Mouse (Mus musculus) heart, postnatal 0 days (tissue): ENCODE results near the gene Tnfsf12. TPM values are rescaled to one million over a fixed set of nuclear protein-coding genes. Genes with fewer than 3 reads are reported as not detected.
A peak's percentile ranks its signal among the peaks of the same experiment; 100 is the strongest.

Experiments used
- ATAC-seq: fragments of 200-750 bp; cut with Nextera tagmentation; 2 replicates; pipeline ENCODE4 v1.8.0; 2017; ENCODE audit warnings: low read depth, moderate number of reproducible peaks, moderate library complexity; ENCODE audit not compliant: insufficient read depth
- DNase-seq: peaks from one replicate; pipeline ENCODE4 v3.0.0-alpha.2; 2016; ENCODE audit warnings: low spot score
- H3K27ac ChIP-seq: fragments of 300-500 bp; sonication (generic); 2 replicates; pipeline ENCODE4 v1.5.1; 2014; ENCODE audit warnings: low read depth, mild to moderate bottlenecking
- H3K27me3 ChIP-seq: fragments of 300-500 bp; sonication (generic); 2 replicates; pipeline ENCODE4 v1.6.1; 2014; ENCODE audit warnings: low read length, mixed read lengths; ENCODE audit not compliant: control insufficient read depth, insufficient read depth
- H3K36me3 ChIP-seq: fragments of 300-500 bp; sonication (generic); replicated peaks from 2 replicates; pipeline ENCODE4 v1.6.1; 2014; ENCODE audit warnings: low read length, mixed read lengths; ENCODE audit not compliant: control insufficient read depth, insufficient read depth
- H3K4me1 ChIP-seq: fragments of 300-500 bp; sonication (generic); 2 replicates; pipeline ENCODE4 v1.6.1; 2014; ENCODE audit warnings: antibody characterized with exemption; ENCODE audit not compliant: control insufficient read depth, insufficient read depth
- H3K4me2 ChIP-seq: fragments of 300-500 bp; sonication (generic); 2 replicates; pipeline ENCODE4 v1.6.1; 2014; ENCODE audit warnings: low read depth, mild to moderate bottlenecking, low read length, moderate library complexity
- H3K4me3 ChIP-seq: fragments of 300-500 bp; sonication (generic); 2 replicates; pipeline ENCODE4 v1.5.1; 2014; ENCODE audit warnings: low read depth, low read length
- H3K9ac ChIP-seq: fragments of 300-500 bp; sonication (generic); replicated peaks from 2 replicates; pipeline ENCODE4 v1.6.1; 2014; ENCODE audit warnings: low read depth, low read length, mixed read lengths
- H3K9me3 ChIP-seq: fragments of 300-500 bp; sonication (generic); replicated peaks from 2 replicates; pipeline ENCODE4 v1.6.1; 2016; ENCODE audit warnings: low read length; ENCODE audit not compliant: control insufficient read depth
- CTCF ChIP-seq: IDR thresholded peaks from 2 replicates; pipeline ENCODE4 v1.5.1; 2016; ENCODE audit warnings: antibody characterized with exemption, control low read depth, low read depth
- EP300 ChIP-seq: IDR thresholded peaks from 2 replicates; pipeline ENCODE4 v1.6.1; 2016; ENCODE audit warnings: antibody characterized with exemption, low read depth
- WGBS: fragments of 180-500 bp; shearing (Covaris S2); extraction: QIAGEN DNeasy Blood & Tissue Kit; methylation state at CpG from one replicate; pipeline ENCODE4 v1.1.7; 2014; 5-methylcytosine and 5-hydroxymethylcytosine counted together
- polyA plus RNA-seq: library from polyadenylated mRNA; unstranded; fragments of >200 nt; fragmentation: Nextera tagmentation; extraction: Ambion mirVana; gene quantifications from 2 replicates; pipeline ENCODE4 v1.2.1, GENCODE M21; 2015
- total RNA-seq: library from RNA; depleted of rRNA; stranded (reverse); fragments of >200 nt; gene quantifications from 2 replicates; pipeline ENCODE4 v1.2.3, GENCODE M21; 2014; ENCODE audit warnings: low replicate concordance

Tnfsf12 gene
- total and polyA plus RNA-seq, 2 experiments from 2014 or later = 5.3 to 9.3 TPM

- H3K9me3 ChIP-seq = no peaks in the 10 kb centered on the region
- H3K9ac ChIP-seq = peak within 1 kb of the TSS; percentile 58
- peak within 1 kb of the TSS; percentile 52 for H3K4me3 ChIP-seq
- WGBS = under 1% methylated on average over 48 of the region's 48 CpGs
- H3K27me3 ChIP-seq = no peaks in the 10 kb centered on the region
- H3K4me2 ChIP-seq = peak within 1 kb of the TSS; percentile 61
- peaks cover 14% of the 10 kb centered on the region for H3K4me1 ChIP-seq
- H3K36me3 ChIP-seq = peaks cover 51% of the 10 kb centered on the region
- H3K27ac ChIP-seq = peak within 1 kb of the TSS; percentile 97
- ATAC-seq (peak; percentile 97), DNase-seq (peak; percentile 96)
- TF ChIP-seq EP300 (peak; percentile 27; the same call in 1 of the 2 replicates), CTCF (peak; percentile 45)
Observed at GRCm38 (mm10) chr11:69662213-69662966, 33.3 kb downstream of the Tnfsf12 start, which contains the start of gene Mpdu1. Gene Mpdu1, minus strand, starts transcription at chr11:69662642.

DNA sequence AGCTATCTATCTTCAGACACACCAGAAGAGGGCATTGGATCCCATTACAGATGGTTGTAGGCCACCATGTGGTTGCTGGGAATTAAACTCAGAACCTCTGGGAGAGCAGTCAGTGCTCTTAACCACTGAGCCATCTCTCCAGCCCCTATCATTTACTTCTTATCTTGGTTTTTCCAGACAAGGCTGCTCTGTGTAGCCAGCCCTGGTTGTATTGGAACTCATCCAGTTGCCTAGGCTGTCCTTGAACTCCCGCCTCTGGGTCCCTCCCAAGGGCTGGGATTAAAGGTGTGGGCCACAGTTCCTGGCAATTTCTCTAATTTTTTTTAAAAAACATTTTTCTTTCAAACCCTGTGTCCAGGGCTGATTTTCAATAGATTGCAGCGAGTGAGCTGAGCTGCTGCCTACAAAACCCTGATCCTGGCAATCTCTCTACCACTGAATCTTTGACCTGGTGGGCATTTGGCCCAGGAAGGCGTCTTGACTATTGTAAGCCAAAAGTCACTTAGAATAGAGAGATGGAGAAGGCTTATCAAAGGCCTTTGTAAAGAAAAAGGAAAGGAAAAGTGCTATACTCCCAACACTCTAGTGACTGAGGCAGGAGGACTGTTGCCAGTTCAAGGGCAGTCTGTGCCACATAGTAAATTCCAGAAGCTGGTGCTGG is 34.3 kb downstream of the Tnfsf12 start:
- Histone ChIP-seq H3K9me3 (no peaks in the 10 kb centered on the region), H3K36me3 (peaks cover 53% of the 10 kb centered on the region), H3K4me3 (peak overlapping the region; percentile 52), H3K27ac (peak overlapping the region; percentile 97), H3K4me2 (peak overlapping the region; percentile 61), H3K27me3 (no peaks in the 10 kb centered on the region), H3K4me1 (peaks cover 14% of the 10 kb centered on the region), H3K9ac (peak overlapping the region; percentile 58)
- DNase-seq (no peak), ATAC-seq (no peak)
- WGBS = 58% methylated on average over 3 of the region's 3 CpGs
- TF ChIP-seq CTCF = no peak
- TF ChIP-seq EP300 = no peak

- H3K36me3 ChIP-seq = peaks cover 46% of the 10 kb centered on the region
- ATAC-seq (no peak), DNase-seq (no peak)
- 0 out of 2 replicates have a peak, but pooled peaks cover 7% of the 10 kb centered on the region for H3K4me1 ChIP-seq
- H3K9ac ChIP-seq = no peak overlapping the region
- 82% methylated on average over 15 of the region's 15 CpGs for WGBS
- no peaks in the 10 kb centered on the region for H3K9me3 ChIP-seq
- H3K4me2 ChIP-seq = no peak overlapping the region
- no peak overlapping the region for H3K27ac ChIP-seq
- no peak overlapping the region for H3K4me3 ChIP-seq
- TF ChIP-seq EP300 (no peak), CTCF (no peak)
- H3K27me3 ChIP-seq = no peaks in the 10 kb centered on the region
Observed at GRCm38 (mm10) chr11:69657462-69657881, 38.2 kb downstream of the Tnfsf12 start.

DNA sequence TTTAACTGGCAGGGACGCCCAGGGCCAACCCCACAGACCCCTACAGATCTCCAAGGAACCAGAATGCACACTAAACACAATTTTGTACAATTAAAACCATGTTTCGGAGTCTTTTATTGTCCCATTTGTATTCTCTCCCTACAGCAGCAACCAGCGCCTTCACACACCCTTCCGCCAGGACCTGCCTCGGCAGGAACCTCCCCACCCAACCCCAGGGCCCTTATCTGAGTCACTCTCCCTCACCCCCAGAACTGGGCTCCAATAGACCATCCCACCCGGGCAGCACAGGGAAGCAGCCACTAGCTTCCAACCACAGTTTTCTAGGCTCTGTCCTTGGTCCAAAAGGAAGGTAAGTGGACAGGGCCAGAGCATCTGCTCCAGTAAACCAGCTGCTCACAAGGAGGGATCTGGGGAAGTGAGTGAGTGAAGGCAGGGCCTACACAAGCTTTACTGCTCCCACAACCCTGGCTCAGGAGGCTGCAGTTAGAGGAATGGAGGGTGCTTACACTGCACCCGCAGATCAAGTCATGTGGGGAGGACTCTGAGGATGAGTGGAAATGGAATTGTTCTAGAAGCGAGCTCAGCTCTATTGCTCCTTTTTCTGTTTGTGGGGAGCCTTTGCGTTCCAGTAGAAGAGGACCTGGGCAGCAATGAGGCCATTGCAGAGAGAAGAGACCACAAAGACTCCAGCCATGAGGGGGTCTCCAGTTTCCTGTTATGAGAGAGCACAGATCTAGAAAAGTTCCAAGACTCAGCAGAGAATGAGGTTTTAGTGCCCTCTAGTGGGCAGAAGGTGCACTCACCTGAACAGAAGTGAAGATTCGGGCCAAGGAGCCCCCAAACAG is 38.8 kb downstream of the Tnfsf12 start:
- no peak for TF ChIP-seq EP300
- peak; percentile 79 for TF ChIP-seq CTCF
- DNase-seq (peak; percentile 55), ATAC-seq (no peak)
- WGBS = 75% methylated on average over 10 of the region's 10 CpGs
- H3K27me3 ChIP-seq = no peaks in the 10 kb centered on the region
- H3K36me3 ChIP-seq = peaks cover 52% of the 10 kb centered on the region
- H3K4me3 ChIP-seq = no peak overlapping the region
- H3K9ac ChIP-seq = no peak overlapping the region
- H3K4me1 ChIP-seq = 0 out of 2 replicates have a peak, but pooled peaks cover 7% of the 10 kb centered on the region
- no peak overlapping the region for H3K27ac ChIP-seq
- no peaks in the 10 kb centered on the region for H3K9me3 ChIP-seq
- no peak overlapping the region for H3K4me2 ChIP-seq

DNA sequence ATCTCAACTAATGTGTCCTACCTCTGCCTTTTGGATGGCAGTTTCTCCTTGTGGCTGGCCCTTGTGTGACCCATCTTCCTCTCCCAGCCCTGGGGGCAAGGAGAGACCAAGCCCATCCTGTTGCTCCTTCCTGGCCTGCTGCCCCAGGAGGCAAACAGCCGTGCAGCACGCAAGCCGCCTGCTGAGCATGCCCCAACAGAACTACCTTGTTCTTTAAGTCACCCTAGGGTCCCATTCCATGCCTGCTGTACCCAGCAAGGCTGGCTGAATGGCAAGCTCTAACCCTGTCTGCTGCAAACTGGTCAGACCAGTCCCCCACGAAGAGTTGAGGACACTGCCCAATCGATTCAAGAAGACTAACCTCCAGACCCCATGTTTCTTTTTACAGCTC is 39.6 kb downstream of the Tnfsf12 start:
- H3K9ac ChIP-seq = no peak overlapping the region
- no peak overlapping the region for H3K4me2 ChIP-seq
- 66% methylated on average over 5 of the region's 5 CpGs for WGBS
- no peaks in the 10 kb centered on the region for H3K27me3 ChIP-seq
- H3K27ac ChIP-seq = no peak overlapping the region
- TF ChIP-seq CTCF (no peak), EP300 (no peak)
- H3K4me3 ChIP-seq = no peak overlapping the region
- DNase-seq (no peak), ATAC-seq (0 out of 2 replicates have a peak, but pooled peaks have one; percentile 4)
- no peaks in the 10 kb centered on the region for H3K9me3 ChIP-seq
- no peaks in the 10 kb centered on the region for H3K4me1 ChIP-seq
- H3K36me3 ChIP-seq = peaks cover 60% of the 10 kb centered on the region
